Comparison of ENCODE assay signal across 23 mouse cellular contexts in genomic region chr11:103177216-103177615, GRCm38 (mm10). TPM values are rescaled to one million over a fixed set of nuclear protein-coding genes. Genes with fewer than 3 reads are reported as not detected.
DNase-seq lines count a peak whose midpoint lies in the region; ATAC-seq and TF ChIP-seq lines count a peak whose summit lies in the region.
"Had no signal": no experiment of that assay in that cellular context is flagged by ENCODE, and none has a peak within 500 bp of the region (broad histone marks: within the 10 kb centered on the region; RNA-seq: fewer than 3 reads in every experiment).

No protein-coding gene starts in this region.

- intact Hi-C loops in gastrocnemius, adult 2 months (cut with DNase I), result loop anchor here (10.0 kb wide), 1 partner anchor 48 kb away; no protein-coding TSS in a partner anchor

- no peak overlapping the region for H3K4me3 ChIP-seq in gastrocnemius, adult 2 months
- H3K4me3 ChIP-seq in liver, embryonic 15.5 days (replicated peaks), result no peak overlapping the region
- no peak overlapping the region for H3K4me3 ChIP-seq in liver, embryonic 11.5 days (ENCODE audit: low read depth, low read length)
- peak overlapping the region; percentile 8 for H3K4me3 ChIP-seq in bone marrow, adult 2 months (replicated peaks; ENCODE audit: control insufficient read depth, low read depth, low read length)
- no peak overlapping the region for H3K4me3 ChIP-seq in heart, embryonic 16.5 days (ENCODE audit: low read length)
- no peak overlapping the region for H3K4me3 ChIP-seq in forebrain, embryonic 10.5 days
- H3K4me3 ChIP-seq: embryonic facial prominence, embryonic 10.5 days; left cerebral cortex, adult 2 months; limb, embryonic 13.5 days; lung, embryonic 15.5 days had no signal

- TF ChIP-seq POLR2A in bone marrow, adult 2 months (IDR thresholded peaks at IDR 0.05; ENCODE audit: borderline replicate concordance, control insufficient read depth, low read depth, low read length), result no peak

- H3K36me3 ChIP-seq in liver, embryonic 15.5 days (replicated peaks), result no peaks in the 10 kb centered on the region
- H3K36me3 ChIP-seq in liver, embryonic 11.5 days (ENCODE audit: control insufficient read depth, insufficient read depth, low read length), result no peaks in the 10 kb centered on the region
- H3K36me3 ChIP-seq in heart, embryonic 16.5 days (ENCODE audit: control insufficient read depth, insufficient read depth), result no peaks in the 10 kb centered on the region
- H3K36me3 ChIP-seq in forebrain, embryonic 10.5 days (replicated peaks), result no peaks in the 10 kb centered on the region
- H3K36me3 ChIP-seq: embryonic facial prominence, embryonic 10.5 days; limb, embryonic 13.5 days; lung, embryonic 15.5 days had no signal

- peaks cover 32% of the 10 kb centered on the region for H3K4me1 ChIP-seq in liver, embryonic 15.5 days (replicated peaks)
- peaks cover 20% of the 10 kb centered on the region for H3K4me1 ChIP-seq in liver, embryonic 11.5 days (replicated peaks; ENCODE audit: control insufficient read depth, insufficient read depth, low read length)
- H3K4me1 ChIP-seq in bone marrow, adult 2 months (ENCODE audit: control insufficient read depth, insufficient read depth, low read length), result peaks cover 9% of the 10 kb centered on the region
- H3K4me1 ChIP-seq in heart, embryonic 16.5 days (ENCODE audit: control insufficient read depth, insufficient read depth, low read length), result peaks cover 30% of the 10 kb centered on the region
- H3K4me1 ChIP-seq in forebrain, embryonic 10.5 days, result peaks cover 6% of the 10 kb centered on the region
- H3K4me1 ChIP-seq: limb, embryonic 13.5 days; lung, embryonic 15.5 days had no signal

- no peak overlapping the region for H3K9ac ChIP-seq in liver, embryonic 15.5 days
- no peak overlapping the region for H3K9ac ChIP-seq in liver, embryonic 11.5 days (ENCODE audit: low read depth, low read length)
- peak overlapping the region; percentile 1; the same call in 1 of the 2 replicates for H3K9ac ChIP-seq in heart, embryonic 16.5 days (ENCODE audit: low read length)
- H3K9ac ChIP-seq: limb, embryonic 13.5 days; lung, embryonic 15.5 days had no signal

- no peak for ATAC-seq in liver, embryonic 15.5 days (ENCODE audit: insufficient read depth)
- ATAC-seq in liver, embryonic 11.5 days (replicated peaks; ENCODE audit: low FRiP score), result no peak
- ATAC-seq in heart, embryonic 16.5 days (replicated peaks; ENCODE audit: extremely low read depth, insufficient read depth, low FRiP score), result peak; percentile 53; the same call in 1 of the 2 replicates
- ATAC-seq: activated CD4-positive, CD25-positive, alpha-beta regulatory T cell, adult 4 months; forebrain, embryonic 14.5 days; hindbrain, embryonic 16.5 days; intestine, postnatal 0 days; midbrain, embryonic 16.5 days; Patski had no signal

- H3K27me3 ChIP-seq in liver, embryonic 15.5 days, result peaks cover 12% of the 10 kb centered on the region
- H3K27me3 ChIP-seq in liver, embryonic 11.5 days (replicated peaks; ENCODE audit: control insufficient read depth, insufficient read depth, low read length), result peaks cover 8% of the 10 kb centered on the region; the same call in 1 of the 2 replicates
- H3K27me3 ChIP-seq in heart, embryonic 16.5 days (ENCODE audit: control insufficient read depth, insufficient read depth, low read length), result peaks cover 6% of the 10 kb centered on the region; the same call in 1 of the 2 replicates
- peaks cover 57% of the 10 kb centered on the region for H3K27me3 ChIP-seq in forebrain, embryonic 10.5 days (ENCODE audit: poor library complexity, severe bottlenecking)
- H3K27me3 ChIP-seq: Patski had no signal

- no peak for TF ChIP-seq CTCF in gastrocnemius, adult 2 months (IDR thresholded peaks at IDR 0.05)
- TF ChIP-seq CTCF in bone marrow, adult 2 months (IDR thresholded peaks at IDR 0.05; ENCODE audit: control insufficient read depth, insufficient read depth, low read length), result no peak

- peak overlapping the region; percentile 15 for H3K4me2 ChIP-seq in liver, embryonic 15.5 days
- no peak overlapping the region for H3K4me2 ChIP-seq in liver, embryonic 11.5 days
- H3K4me2 ChIP-seq in heart, embryonic 16.5 days (ENCODE audit: low read depth, low read length), result peak overlapping the region; percentile 36
- H3K4me2 ChIP-seq: limb, embryonic 13.5 days; lung, embryonic 15.5 days had no signal

- WGBS in liver, embryonic 15.5 days (ENCODE audit: insufficient replicate concordance), result 53% methylated on average over 5 of the region's 5 CpGs
- 69% methylated on average over 5 of the region's 5 CpGs for WGBS in liver, embryonic 11.5 days
- whole genome bisulfite sequencing in bone marrow, adult 2 months, result 35% methylated on average over 5 of the region's 5 CpGs
- 33% methylated on average over 5 of the region's 5 CpGs for WGBS in heart, embryonic 16.5 days
- 88% methylated on average over 5 of the region's 5 CpGs for WGBS in forebrain, embryonic 10.5 days

- peak overlapping the region; percentile 77 for H3K27ac ChIP-seq in gastrocnemius, adult 2 months
- H3K27ac ChIP-seq in liver, embryonic 15.5 days (replicated peaks), result no peak overlapping the region
- H3K27ac ChIP-seq in liver, embryonic 11.5 days (ENCODE audit: low read depth, low read length), result no peak overlapping the region
- H3K27ac ChIP-seq in bone marrow, adult 2 months (ENCODE audit: control insufficient read depth, insufficient read depth, low read depth, low read length, poor library complexity), result peak overlapping the region; percentile 96
- peak overlapping the region; percentile 71 for H3K27ac ChIP-seq in heart, embryonic 16.5 days (ENCODE audit: low read length)
- no peak overlapping the region for H3K27ac ChIP-seq in forebrain, embryonic 10.5 days
- H3K27ac ChIP-seq: left cerebral cortex, adult 2 months; limb, embryonic 13.5 days; lung, embryonic 15.5 days; stomach, postnatal 0 days had no signal

- H3K9me3 ChIP-seq in liver, embryonic 15.5 days (replicated peaks), result no peaks in the 10 kb centered on the region
- H3K9me3 ChIP-seq in liver, embryonic 11.5 days (ENCODE audit: control insufficient read depth, low read length), result no peaks in the 10 kb centered on the region
- no peaks in the 10 kb centered on the region for H3K9me3 ChIP-seq in heart, embryonic 16.5 days (replicated peaks; ENCODE audit: control insufficient read depth, low read length)
- no peaks in the 10 kb centered on the region for H3K9me3 ChIP-seq in forebrain, embryonic 10.5 days
- H3K9me3 ChIP-seq: embryonic facial prominence, embryonic 10.5 days; limb, embryonic 13.5 days; lung, embryonic 15.5 days had no signal

- peak; percentile 30 for DNase-seq in gastrocnemius, adult 2 months
- DNase-seq in gastrocnemius, postnatal 10 days, result no peak
- no peak for DNase-seq in liver, embryonic 11.5 days (ENCODE audit: low spot score)
- DNase-seq in urinary bladder, postnatal 10 days (ENCODE audit: low spot score), result no peak
- DNase-seq in forebrain, embryonic 10.5 days (ENCODE audit: extremely low spot score, low spot score), result no peak
- DNase-seq: thymus, postnatal 14 days had no signal

RNA-seq across cellular contexts. Expression of gene Fmnl1, which starts 6.3 kb away (rescaled TPM):
- total RNA-seq in gastrocnemius, adult 2 months (2021), result 1 to 10 TPM; 4.2 to 5.7 TPM
- total RNA-seq in gastrocnemius, postnatal 10 days (2021), result 1 to 10 TPM; 6.3 to 8.9 TPM
- 5.7 and 6.2 TPM in 2 replicates for polyA plus RNA-seq in liver, embryonic 15.5 days (2015; fragmentation: Nextera tagmentation; extraction: Ambion mirVana)
- 6.3 and 6.9 TPM in 2 replicates for polyA plus RNA-seq in liver, embryonic 11.5 days (2014; fragmentation: Nextera tagmentation; extraction: Ambion mirVana)
- 42.0 and 121 TPM in 2 replicates for polyA plus RNA-seq in bone marrow, adult 2 months (2011; ENCODE audit: insufficient read depth, insufficient read length, low replicate concordance, missing spikeins)
- polyA plus RNA-seq in heart, embryonic 16.5 days (2015; fragmentation: Nextera tagmentation; extraction: Ambion mirVana), result 4.0 and 7.6 TPM in 2 replicates
- 0.47 and 0.81 TPM in 2 replicates for polyA plus RNA-seq in forebrain, embryonic 10.5 days (2016; fragmentation: Nextera tagmentation; extraction: Ambion mirVana)

RNA-seq across cellular contexts. Expression of gene 1700023F06Rik, which starts 31.1 kb away (rescaled TPM):
- not detected for total RNA-seq in gastrocnemius, adult 2 months (2021)
- not detected for total RNA-seq in gastrocnemius, postnatal 10 days (2021)
- 0.08 TPM in 1 of 2 replicates, not detected in the other for polyA plus RNA-seq in liver, embryonic 15.5 days (2015; fragmentation: Nextera tagmentation; extraction: Ambion mirVana)
- 0.15 TPM in 1 of 2 replicates, not detected in the other for polyA plus RNA-seq in liver, embryonic 11.5 days (2014; fragmentation: Nextera tagmentation; extraction: Ambion mirVana)
- not detected in 2 replicates for polyA plus RNA-seq in bone marrow, adult 2 months (2011; ENCODE audit: insufficient read depth, insufficient read length, low replicate concordance, missing spikeins)
- 0.17 and 0.25 TPM in 2 replicates for polyA plus RNA-seq in heart, embryonic 16.5 days (2015; fragmentation: Nextera tagmentation; extraction: Ambion mirVana)
- 0.21 and 0.32 TPM in 2 replicates for polyA plus RNA-seq in forebrain, embryonic 10.5 days (2016; fragmentation: Nextera tagmentation; extraction: Ambion mirVana)
- total RNA-seq: megakaryocyte-erythroid progenitor cell, adult 5-6 weeks had no signal
- polyA plus RNA-seq: activated CD4-positive, CD25-positive, alpha-beta regulatory T cell, adult 4 months had no signal

RNA-seq across cellular contexts. Expression of gene Spata32, which starts 41.0 kb away (rescaled TPM):
- total RNA-seq in gastrocnemius, adult 2 months (2021), result not detected
- total RNA-seq in gastrocnemius, postnatal 10 days (2021), result not detected
- polyA plus RNA-seq in liver, embryonic 15.5 days (2015; fragmentation: Nextera tagmentation; extraction: Ambion mirVana), result not detected in 2 replicates
- not detected in 2 replicates for polyA plus RNA-seq in liver, embryonic 11.5 days (2014; fragmentation: Nextera tagmentation; extraction: Ambion mirVana)
- polyA plus RNA-seq in bone marrow, adult 2 months (2011; ENCODE audit: insufficient read depth, insufficient read length, low replicate concordance, missing spikeins), result not detected in 2 replicates
- not detected in 2 replicates for polyA plus RNA-seq in heart, embryonic 16.5 days (2015; fragmentation: Nextera tagmentation; extraction: Ambion mirVana)
- not detected in 2 replicates for polyA plus RNA-seq in forebrain, embryonic 10.5 days (2016; fragmentation: Nextera tagmentation; extraction: Ambion mirVana)
- total RNA-seq: megakaryocyte-erythroid progenitor cell, adult 5-6 weeks had no signal
- polyA plus RNA-seq: activated CD4-positive, CD25-positive, alpha-beta regulatory T cell, adult 4 months; C2C12; embryonic facial prominence, embryonic 10.5 days; forebrain, embryonic 14.5 days; intestine, postnatal 0 days; kidney, embryonic 16.5 days; limb, embryonic 13.5 days; lung, embryonic 15.5 days; Patski; stomach, postnatal 0 days had no signal

RNA-seq across cellular contexts. Expression of gene Hexim2, which starts 45.0 kb away (rescaled TPM):
- 1 to 10 TPM; 2.0 to 3.6 TPM for total RNA-seq in gastrocnemius, adult 2 months (2021)
- 1 to 10 TPM; 5.8 to 6.7 TPM for total RNA-seq in gastrocnemius, postnatal 10 days (2021)
- 4.2 and 4.7 TPM in 2 replicates for polyA plus RNA-seq in liver, embryonic 15.5 days (2015; fragmentation: Nextera tagmentation; extraction: Ambion mirVana)
- 11.9 and 13.8 TPM in 2 replicates for polyA plus RNA-seq in liver, embryonic 11.5 days (2014; fragmentation: Nextera tagmentation; extraction: Ambion mirVana)
- 2.8 and 5.7 TPM in 2 replicates for polyA plus RNA-seq in bone marrow, adult 2 months (2011; ENCODE audit: insufficient read depth, insufficient read length, low replicate concordance, missing spikeins)
- polyA plus RNA-seq in heart, embryonic 16.5 days (2015; fragmentation: Nextera tagmentation; extraction: Ambion mirVana), result 6.1 and 7.4 TPM in 2 replicates
- 7.2 and 7.6 TPM in 2 replicates for polyA plus RNA-seq in forebrain, embryonic 10.5 days (2016; fragmentation: Nextera tagmentation; extraction: Ambion mirVana)

Comparison
In these comparisons a context has a peak if more than half of its experiments do, and no peak if none do; other contexts are left out.
1. H3K27ac ChIP-seq: peak in gastrocnemius, adult 2 months (single experiment), bone marrow, adult 2 months (single experiment) and heart, embryonic 16.5 days (single experiment); none in liver, embryonic 15.5 days (single experiment), liver, embryonic 11.5 days (single experiment) and forebrain, embryonic 10.5 days (single experiment).